Mouse (Mus musculus) mature B cell (primary cell): ENCODE results near the gene Adamts10.

ENCODE experiments used
- in situ Hi-C: fragments of 300-500 bp; cut with MboI; formaldehyde crosslinking; loops from 2 replicates; pipeline ENCODE4 v1.14.3; 2019

Gene Adamts10

GRCm38 (mm10) chr17:33554536-33554935 lies 30.5 kb downstream of the Adamts10 start:
- in situ Hi-C loops: no loop called here

GRCm38 (mm10) chr17:33555223-33555855 lies 31.3 kb downstream of the Adamts10 start, which contains the start of gene Myo1f:
Gene Myo1f, plus strand, starts transcription at chr17:33555707.
- in situ Hi-C loops: no loop called here

GRCm38 (mm10) chr17:33557922-33558321 lies 33.9 kb downstream of the Adamts10 start:
- in situ Hi-C loops: no loop called here

GRCm38 (mm10) chr17:33563527-33564076 lies 39.6 kb downstream of the Adamts10 start:
- in situ Hi-C loops: no loop called here

- in situ Hi-C loops: no loop called here
These were observed 40.6 kb downstream of the Adamts10 start for GRCm38 (mm10) chr17:33564599-33564998.

GRCm38 (mm10) chr17:33566182-33566581 lies 42.2 kb downstream of the Adamts10 start:
- in situ Hi-C loops: no loop called here

GRCm38 (mm10) chr17:33584061-33584460 lies 60.1 kb downstream of the Adamts10 start:
- in situ Hi-C loops: no loop called here

- in situ Hi-C loops: no loop called here
These were observed 62.0 kb downstream of the Adamts10 start for GRCm38 (mm10) chr17:33586011-33586410.

GRCm38 (mm10) chr17:33597271-33597670 lies 73.3 kb downstream of the Adamts10 start:
- in situ Hi-C loops: no loop called here

GRCm38 (mm10) chr17:33598506-33598905 lies 74.5 kb downstream of the Adamts10 start:
- in situ Hi-C loops: no loop called here

GRCm38 (mm10) chr17:33599836-33600475 lies 76.0 kb downstream of the Adamts10 start:
- in situ Hi-C loops: no loop called here

- in situ Hi-C loops: no loop called here
These were observed 76.8 kb downstream of the Adamts10 start for GRCm38 (mm10) chr17:33600831-33601230.

GRCm38 (mm10) chr17:33601947-33602346 lies 77.9 kb downstream of the Adamts10 start:
- in situ Hi-C loops: no loop called here
